Mouse (Mus musculus): ENCODE results near the gene D430041D05Rik. TPM values are rescaled to one million over a fixed set of nuclear protein-coding genes. Genes with fewer than 3 reads are reported as not detected.

The D430041D05Rik gene
- polyA plus RNA-seq, 1 experiment = 0.60 TPM

GRCm38 (mm10) chr2:104411806-104412205 is 993 bp upstream of the D430041D05Rik start:
- no peaks in the 10 kb centered on the region for H3K79me2 ChIP-seq (ENCODE audit: control insufficient read depth, insufficient read depth)
- no peak overlapping the region for H3ac ChIP-seq (ENCODE audit: control insufficient read depth, insufficient read length)
- H3K4me3 ChIP-seq = no peak overlapping the region
- H3K27me3 ChIP-seq (ENCODE audit: control insufficient read depth, insufficient read depth, insufficient read length) = peaks cover 19% of the 10 kb centered on the region
- no peak overlapping the region for H3K4me2 ChIP-seq (ENCODE audit: low read depth)
- TF ChIP-seq TCF12 (IDR thresholded peaks at IDR 0.05; ENCODE audit: insufficient read depth, poor library complexity, severe bottlenecking) = no peak
- TF ChIP-seq POLR2A (IDR thresholded peaks at IDR 0.05; ENCODE audit: insufficient read length, low read depth) = no peak
- no peak for TF ChIP-seq MAX (IDR thresholded peaks at IDR 0.05; ENCODE audit: low read depth)
- TF ChIP-seq MYOD1 (IDR thresholded peaks at IDR 0.05; ENCODE audit: control insufficient read depth in 1 of 3, insufficient read length in 2 of 3, low read depth in 2 of 3) = no peak
- TF ChIP-seq SRF (IDR thresholded peaks at IDR 0.05; ENCODE audit: control insufficient read depth, insufficient read length, low read depth) = no peak
- TF ChIP-seq TCF3 (IDR thresholded peaks at IDR 0.05; ENCODE audit: insufficient read length, low read depth) = no peak
- TF ChIP-seq MYOG (IDR thresholded peaks at IDR 0.05; ENCODE audit: control insufficient read depth in 1 of 3, insufficient read depth in 1 of 3, insufficient read length in 2 of 3, low read depth in 2 of 3) = no peak
- no peak for TF ChIP-seq CEBPB (IDR thresholded peaks at IDR 0.05; ENCODE audit: insufficient read depth, poor library complexity, severe bottlenecking)
- TF ChIP-seq USF1 (IDR thresholded peaks at IDR 0.05; ENCODE audit: low read depth) = no peak
- no peak for TF ChIP-seq E2F4 (IDR thresholded peaks at IDR 0.05; ENCODE audit: insufficient read depth)
- TF ChIP-seq REST (IDR thresholded peaks at IDR 0.05; ENCODE audit: insufficient read depth, insufficient read length) = no peak
- no peak for TF ChIP-seq POLR2AphosphoS2 (IDR thresholded peaks at IDR 0.05; ENCODE audit: insufficient read length, low read depth)
- no peaks in the 10 kb centered on the region for H3K36me3 ChIP-seq (ENCODE audit: control insufficient read depth, insufficient read depth)

- Histone ChIP-seq H3K4me2 (ENCODE audit: low read depth) (peak overlapping the region; percentile 30), H3K36me3 (ENCODE audit: control insufficient read depth, insufficient read depth) (no peaks in the 10 kb centered on the region), H3K79me2 (ENCODE audit: control insufficient read depth, insufficient read depth) (no peaks in the 10 kb centered on the region), H3ac (ENCODE audit: control insufficient read depth, insufficient read length) (no peak overlapping the region), H3K27me3 (ENCODE audit: control insufficient read depth, insufficient read depth, insufficient read length) (peaks cover 19% of the 10 kb centered on the region), H3K4me3 (no peak overlapping the region)
- TF ChIP-seq MYOD1 (IDR thresholded peaks at IDR 0.05; ENCODE audit: control insufficient read depth in 1 of 3, insufficient read length in 2 of 3, low read depth in 2 of 3) = no peak
- TF ChIP-seq CEBPB (IDR thresholded peaks at IDR 0.05; ENCODE audit: insufficient read depth, poor library complexity, severe bottlenecking) = no peak
- TF ChIP-seq E2F4 (IDR thresholded peaks at IDR 0.05; ENCODE audit: insufficient read depth) = no peak
Measured at GRCm38 (mm10) chr2:104409851-104410821, 677 bp downstream of the D430041D05Rik start.

- Histone ChIP-seq H3K79me2 (ENCODE audit: control insufficient read depth, insufficient read depth) (no peaks in the 10 kb centered on the region), H3K27me3 (ENCODE audit: control insufficient read depth, insufficient read depth, insufficient read length) (peaks cover 19% of the 10 kb centered on the region), H3K36me3 (ENCODE audit: control insufficient read depth, insufficient read depth) (no peaks in the 10 kb centered on the region), H3K4me2 (ENCODE audit: low read depth) (no peak overlapping the region), H3ac (ENCODE audit: control insufficient read depth, insufficient read length) (no peak overlapping the region), H3K4me3 (no peak overlapping the region)
- TF ChIP-seq MYOG (IDR thresholded peaks at IDR 0.05; ENCODE audit: control insufficient read depth in 1 of 3, insufficient read depth in 1 of 3, insufficient read length in 2 of 3, low read depth in 2 of 3) = no peak
- TF ChIP-seq TCF3 (IDR thresholded peaks at IDR 0.05; ENCODE audit: insufficient read length, low read depth) = no peak
- TF ChIP-seq REST (IDR thresholded peaks at IDR 0.05; ENCODE audit: insufficient read depth, insufficient read length) = no peak
- TF ChIP-seq POLR2A (IDR thresholded peaks at IDR 0.05; ENCODE audit: insufficient read length, low read depth) = no peak
- TF ChIP-seq MYOD1 (IDR thresholded peaks at IDR 0.05; ENCODE audit: control insufficient read depth in 1 of 3, insufficient read length in 2 of 3, low read depth in 2 of 3) = no peak
- TF ChIP-seq SRF (IDR thresholded peaks at IDR 0.05; ENCODE audit: control insufficient read depth, insufficient read length, low read depth) = no peak
- TF ChIP-seq USF1 (IDR thresholded peaks at IDR 0.05; ENCODE audit: low read depth) = no peak
- no peak for TF ChIP-seq MAX (IDR thresholded peaks at IDR 0.05; ENCODE audit: low read depth)
- TF ChIP-seq CEBPB (IDR thresholded peaks at IDR 0.05; ENCODE audit: insufficient read depth, poor library complexity, severe bottlenecking) = no peak
Measured at GRCm38 (mm10) chr2:104408351-104408750, 2.5 kb downstream of the D430041D05Rik start.

GRCm38 (mm10) chr2:104407913-104408312 is 2.9 kb downstream of the D430041D05Rik start:
- no peak overlapping the region for H3K4me3 ChIP-seq
- no peaks in the 10 kb centered on the region for H3K79me2 ChIP-seq (ENCODE audit: control insufficient read depth, insufficient read depth)
- H3ac ChIP-seq (ENCODE audit: control insufficient read depth, insufficient read length) = no peak overlapping the region
- H3K27me3 ChIP-seq (ENCODE audit: control insufficient read depth, insufficient read depth, insufficient read length) = peaks cover 19% of the 10 kb centered on the region
- no peaks in the 10 kb centered on the region for H3K36me3 ChIP-seq (ENCODE audit: control insufficient read depth, insufficient read depth)
- no peak for TF ChIP-seq E2F4 (IDR thresholded peaks at IDR 0.05; ENCODE audit: insufficient read depth)
- no peak overlapping the region for H3K4me2 ChIP-seq (ENCODE audit: low read depth)

- Histone ChIP-seq H3K4me2 (ENCODE audit: low read depth) (no peak overlapping the region), H3ac (ENCODE audit: control insufficient read depth, insufficient read length) (no peak overlapping the region), H3K4me3 (no peak overlapping the region), H3K79me2 (ENCODE audit: control insufficient read depth, insufficient read depth) (no peaks in the 10 kb centered on the region), H3K27me3 (ENCODE audit: control insufficient read depth, insufficient read depth, insufficient read length) (no peaks in the 10 kb centered on the region), H3K36me3 (ENCODE audit: control insufficient read depth, insufficient read depth) (no peaks in the 10 kb centered on the region)
- TF ChIP-seq TCF12 (IDR thresholded peaks at IDR 0.05; ENCODE audit: insufficient read depth, poor library complexity, severe bottlenecking) (no peak), TCF3 (IDR thresholded peaks at IDR 0.05; ENCODE audit: insufficient read length, low read depth) (no peak), REST (IDR thresholded peaks at IDR 0.05; ENCODE audit: insufficient read depth, insufficient read length) (no peak), SRF (IDR thresholded peaks at IDR 0.05; ENCODE audit: control insufficient read depth, insufficient read length, low read depth) (no peak), POLR2AphosphoS2 (IDR thresholded peaks at IDR 0.05; ENCODE audit: insufficient read length, low read depth) (no peak), MYOG (IDR thresholded peaks at IDR 0.05; ENCODE audit: control insufficient read depth in 1 of 3, insufficient read depth in 1 of 3, insufficient read length in 2 of 3, low read depth in 2 of 3) (no peak), USF1 (IDR thresholded peaks at IDR 0.05; ENCODE audit: low read depth) (no peak), CEBPB (IDR thresholded peaks at IDR 0.05; ENCODE audit: insufficient read depth, poor library complexity, severe bottlenecking) (no peak), MAX (IDR thresholded peaks at IDR 0.05; ENCODE audit: low read depth) (no peak), MYOD1 (IDR thresholded peaks at IDR 0.05; ENCODE audit: control insufficient read depth in 1 of 3, insufficient read length in 2 of 3, low read depth in 2 of 3) (no peak), POLR2A (IDR thresholded peaks at IDR 0.05; ENCODE audit: insufficient read length, low read depth) (no peak), E2F4 (IDR thresholded peaks at IDR 0.05; ENCODE audit: insufficient read depth) (no peak)
Measured at GRCm38 (mm10) chr2:104404036-104404435, 6.8 kb downstream of the D430041D05Rik start.

Measured in myocyte (in vitro differentiated cells).